Mouse (Mus musculus) layer of hippocampus, adult 18-20 months (tissue): ENCODE measurements at regions not wholly inside any gene's neighbourhood (a gene's known extent, or its start where the extent isn't known, plus 50 kb on each side); places are given as distances from the start of the nearest gene placed in this dataset.

Experiments used
- DNase-seq, 2 experiments: peaks; one replicate each; pipeline ENCODE4 v3.0.0; 2022; ENCODE audit warnings: low spot score in 2 of 2

DNA sequence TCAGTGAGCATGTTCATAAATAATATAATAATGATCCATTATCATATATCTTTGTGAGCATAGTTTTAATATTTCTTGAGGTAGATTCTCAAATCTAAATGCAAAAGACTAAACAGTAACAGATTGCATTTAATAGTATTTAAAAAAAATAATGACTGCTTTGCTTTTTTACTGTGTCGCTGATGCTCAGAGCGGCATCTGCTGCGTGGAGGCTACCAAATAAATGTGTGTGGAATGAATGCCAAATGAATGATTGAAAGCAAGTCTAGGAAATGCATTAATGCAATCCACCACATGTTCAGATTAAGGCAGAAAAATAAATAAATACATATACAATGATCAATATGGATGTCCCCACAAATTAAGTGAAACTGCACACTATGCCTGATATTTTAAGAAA lies 135.2 kb downstream of the Bard1 start:
- DNase-seq = peak in 1 of 2 experiments; percentile 49

DNA sequence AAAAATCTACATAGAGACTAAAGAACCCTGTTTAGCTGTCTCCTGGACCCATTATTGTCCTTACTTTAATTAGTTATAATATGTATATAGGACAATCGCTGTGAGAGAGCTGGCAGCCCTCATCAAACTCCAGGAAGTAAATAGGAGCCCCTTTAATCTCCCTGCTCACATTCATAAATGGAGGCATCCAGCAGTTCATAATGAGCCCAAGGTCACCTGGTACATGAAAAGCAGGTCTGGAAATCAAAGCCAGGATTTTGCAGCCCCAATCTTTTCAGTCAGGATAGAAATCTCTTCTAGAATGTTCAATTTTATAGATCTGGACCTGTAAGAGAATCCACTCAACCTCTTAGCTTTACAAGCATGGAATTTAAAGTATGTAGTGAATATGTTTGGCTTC lies 138.9 kb downstream of the Bard1 start:
- no peak for DNase-seq

DNA sequence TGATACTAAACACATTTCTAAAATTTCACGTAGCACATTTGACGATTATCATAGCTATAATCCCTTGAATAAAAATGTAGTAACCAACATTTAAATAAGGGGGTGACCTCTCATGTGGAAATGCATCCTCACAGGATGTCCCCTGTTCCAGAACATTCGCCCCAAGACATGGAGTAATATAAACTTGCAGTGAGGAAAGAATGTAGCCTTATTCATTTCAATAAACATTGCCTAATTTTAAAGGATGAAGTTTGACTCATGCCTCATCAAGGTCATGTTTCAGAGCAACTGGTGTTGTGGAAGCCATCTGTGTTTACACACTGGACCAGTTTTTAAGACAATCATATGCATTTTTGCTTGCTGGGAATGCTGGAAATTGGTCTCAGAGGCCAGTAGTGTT lies 156.4 kb downstream of the Bard1 start:
- no peak for DNase-seq
